Mouse (Mus musculus) kidney, postnatal 0 days (tissue): ENCODE measurements around the gene Hlcs. TPM values are rescaled to one million over a fixed set of nuclear protein-coding genes. Genes with fewer than 3 reads are reported as not detected.

Experiments used
- ATAC-seq: fragments of 200-750 bp; cut with Nextera tagmentation; replicated peaks from 2 replicates; pipeline ENCODE4 v1.8.0; 2017; ENCODE audit warnings: low read depth, moderate number of reproducible peaks, moderate TSS enrichment, moderate library complexity; ENCODE audit not compliant: low FRiP score
- DNase-seq: peaks from one replicate; pipeline ENCODE4 v3.0.0-alpha.2; 2016; ENCODE audit warnings: low spot score
- H3K27ac ChIP-seq: fragments of 300-500 bp; sonication (generic); 2 replicates; pipeline ENCODE4 v1.5.1; 2014; ENCODE audit warnings: mild to moderate bottlenecking
- H3K27me3 ChIP-seq: fragments of 300-500 bp; sonication (generic); 2 replicates; pipeline ENCODE4 v1.6.1; 2014; ENCODE audit warnings: low read length, mixed read lengths; ENCODE audit not compliant: insufficient read depth
- H3K36me3 ChIP-seq: fragments of 300-500 bp; sonication (generic); 2 replicates; pipeline ENCODE4 v1.6.1; 2014; ENCODE audit warnings: low read length, mixed read lengths; ENCODE audit not compliant: insufficient read depth
- H3K4me1 ChIP-seq: fragments of 300-500 bp; sonication (generic); replicated peaks from 2 replicates; pipeline ENCODE4 v1.6.1; 2014; ENCODE audit warnings: antibody characterized with exemption, low read length, mixed read lengths; ENCODE audit not compliant: insufficient read depth
- H3K4me2 ChIP-seq: fragments of 300-500 bp; sonication (generic); 2 replicates; pipeline ENCODE4 v1.6.1; 2014; ENCODE audit warnings: mild to moderate bottlenecking, low read length, moderate library complexity, mixed read lengths
- H3K4me3 ChIP-seq: fragments of 300-500 bp; sonication (generic); replicated peaks from 2 replicates; pipeline ENCODE4 v1.5.1; 2014; ENCODE audit warnings: low read depth, low read length
- H3K9ac ChIP-seq: fragments of 300-500 bp; sonication (generic); 2 replicates; pipeline ENCODE4 v1.6.1; 2014; ENCODE audit warnings: low read depth, low read length
- H3K9me3 ChIP-seq: fragments of 300-500 bp; sonication (generic); replicated peaks from 2 replicates; pipeline ENCODE4 v1.6.1; 2016; ENCODE audit warnings: low read length, inconsistent platforms, mixed read lengths
- CTCF ChIP-seq: IDR thresholded peaks from 2 replicates; pipeline ENCODE4 v1.5.1; 2016; ENCODE audit warnings: antibody characterized with exemption, low read depth, mild to moderate bottlenecking, moderate library complexity
- WGBS: fragments of 180-500 bp; shearing (Covaris S2); extraction: QIAGEN DNeasy Blood & Tissue Kit; methylation state at CpG from one replicate; pipeline ENCODE4 v1.1.7; 2014; 5-methylcytosine and 5-hydroxymethylcytosine counted together
- polyA plus RNA-seq: library from polyadenylated mRNA; unstranded; fragments of >200 nt; fragmentation: Nextera tagmentation; extraction: Ambion mirVana; gene quantifications from 2 replicates; pipeline ENCODE4 v1.2.1, GENCODE M21; 2015

The Hlcs gene
- polyA plus RNA-seq, 1 experiment from 2014 or later: 5.0 TPM

DNA sequence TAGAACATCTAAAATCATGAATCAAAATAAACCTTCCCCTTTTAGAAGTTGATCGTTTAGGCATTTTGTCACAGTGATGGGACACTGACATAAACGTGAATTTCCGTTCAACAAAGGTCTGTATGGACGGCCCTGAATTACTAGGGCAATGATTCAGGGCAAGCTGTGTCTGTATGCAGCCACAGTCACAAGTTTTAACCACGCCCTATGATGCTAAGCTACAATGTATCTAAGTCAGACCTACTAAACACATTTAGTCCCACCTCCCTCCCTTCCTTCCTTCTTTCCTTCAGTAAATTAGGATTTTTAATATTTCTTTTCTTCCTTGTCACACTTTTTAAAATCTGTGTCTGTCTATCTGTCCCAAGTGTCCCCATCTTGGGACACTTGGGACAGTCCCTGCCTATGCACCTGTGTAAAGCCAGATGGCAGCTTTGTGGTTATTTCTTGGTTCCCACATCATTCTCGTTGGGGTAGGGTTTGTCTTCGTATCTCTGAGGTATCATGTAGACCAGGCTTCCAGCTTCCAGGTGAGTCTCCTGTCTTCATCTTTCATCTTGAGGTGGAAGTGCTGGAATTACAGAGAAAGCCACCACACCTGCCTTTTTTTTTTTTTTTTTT is 137.9 kb downstream of the Hlcs start:
- Histone ChIP-seq H3K27me3 (no peaks in the 10 kb centered on the region), H3K4me1 (no peaks in the 10 kb centered on the region), H3K9ac (no peak overlapping the region), H3K4me2 (no peak overlapping the region), H3K36me3 (no peaks in the 10 kb centered on the region), H3K27ac (no peak overlapping the region), H3K9me3 (no peaks in the 10 kb centered on the region), H3K4me3 (no peak overlapping the region)
- DNase-seq: no peak
- ATAC-seq: no peak
- no peak for TF ChIP-seq CTCF
- WGBS: 71% methylated on average over 7 of the region's 7 CpGs

- 85% methylated on average over 1 of the region's 1 CpGs for WGBS
- no peak overlapping the region for H3K4me3 ChIP-seq
- H3K36me3 ChIP-seq: no peaks in the 10 kb centered on the region
- no peak overlapping the region for H3K27ac ChIP-seq
- no peak for ATAC-seq
- no peak overlapping the region for H3K9ac ChIP-seq
- H3K27me3 ChIP-seq: no peaks in the 10 kb centered on the region
- no peak overlapping the region for H3K4me2 ChIP-seq
- H3K9me3 ChIP-seq: no peaks in the 10 kb centered on the region
- no peaks in the 10 kb centered on the region for H3K4me1 ChIP-seq
- DNase-seq: no peak
- TF ChIP-seq CTCF: no peak
These were observed 140.0 kb downstream of the Hlcs start for GRCm38 (mm10) chr16:94173361-94173760.

GRCm38 (mm10) chr16:94170218-94170617 is 143.2 kb downstream of the Hlcs start:
- H3K4me3 ChIP-seq: no peak overlapping the region
- H3K9me3 ChIP-seq: no peaks in the 10 kb centered on the region
- no peak overlapping the region for H3K9ac ChIP-seq
- H3K27ac ChIP-seq: no peak overlapping the region
- H3K27me3 ChIP-seq: no peaks in the 10 kb centered on the region
- DNase-seq: no peak
- ATAC-seq: no peak
- H3K4me2 ChIP-seq: no peak overlapping the region
- H3K4me1 ChIP-seq: no peaks in the 10 kb centered on the region
- no peak for TF ChIP-seq CTCF
- no peaks in the 10 kb centered on the region for H3K36me3 ChIP-seq
- whole genome bisulfite sequencing: 64% methylated on average over 4 of the region's 4 CpGs

GRCm38 (mm10) chr16:94168655-94169545 is 144.5 kb downstream of the Hlcs start:
- DNase-seq: no peak
- Histone ChIP-seq H3K4me1 (peaks cover 8% of the 10 kb centered on the region; the same call in 1 of the 2 replicates), H3K4me2 (no peak overlapping the region), H3K36me3 (no peaks in the 10 kb centered on the region), H3K9ac (no peak overlapping the region), H3K4me3 (no peak overlapping the region), H3K9me3 (no peaks in the 10 kb centered on the region), H3K27ac (no peak overlapping the region), H3K27me3 (no peaks in the 10 kb centered on the region)
- no peak for TF ChIP-seq CTCF
- 88% methylated on average over 16 of the region's 16 CpGs for WGBS
- no peak for ATAC-seq

GRCm38 (mm10) chr16:94164978-94165377 is 148.4 kb downstream of the Hlcs start:
- Histone ChIP-seq H3K4me3 (no peak overlapping the region), H3K27me3 (no peaks in the 10 kb centered on the region; the same call in 1 of the 2 replicates), H3K27ac (no peak overlapping the region), H3K36me3 (no peaks in the 10 kb centered on the region), H3K4me2 (no peak overlapping the region), H3K9ac (no peak overlapping the region), H3K9me3 (no peaks in the 10 kb centered on the region), H3K4me1 (peaks cover 8% of the 10 kb centered on the region; the same call in 1 of the 2 replicates)
- no peak for TF ChIP-seq CTCF
- ATAC-seq: no peak
- no peak for DNase-seq
- 47% methylated on average over 5 of the region's 5 CpGs for WGBS

- Histone ChIP-seq H3K9me3 (no peaks in the 10 kb centered on the region), H3K36me3 (no peaks in the 10 kb centered on the region), H3K27ac (no peak overlapping the region), H3K4me1 (peaks cover 8% of the 10 kb centered on the region; the same call in 1 of the 2 replicates), H3K9ac (no peak overlapping the region), H3K4me2 (no peak overlapping the region), H3K27me3 (no peaks in the 10 kb centered on the region; the same call in 1 of the 2 replicates), H3K4me3 (no peak overlapping the region)
- DNase-seq: peak; percentile 41
- peak; percentile 66 for ATAC-seq
- TF ChIP-seq CTCF: no peak
- 14% methylated on average over 7 of the region's 7 CpGs for WGBS
These were observed 149.1 kb downstream of the Hlcs start for GRCm38 (mm10) chr16:94164236-94164635.
